Mouse (Mus musculus) liver, adult 2 months (tissue): Measurements from ENCODE around the gene Osbpl5.

Source experiments
- CTCF ChIP-seq: fragments of 200-500 bp; IDR thresholded peaks from 2 replicates; pipeline ENCODE4 v1.5.1; 2011; ENCODE audit warnings: low read depth, low read length, control low read depth
- POLR2A ChIP-seq: fragments of 200-500 bp; IDR thresholded peaks from 2 replicates; pipeline ENCODE4 v1.6.1; 2011; ENCODE audit warnings: low read length, control low read depth; ENCODE audit not compliant: insufficient read depth; ENCODE audit errors: extremely low read depth

GRCm38 (mm10) chr7:143748041-143748868, 8.5 kb downstream of the Osbpl5 start:
- no peak for TF ChIP-seq POLR2A
- peak; percentile 94 for TF ChIP-seq CTCF
